Mouse (Mus musculus) embryonic facial prominence, embryonic 15.5 days (tissue): Measurements from ENCODE around the gene Syde2. TPM values are rescaled to one million over a fixed set of nuclear protein-coding genes. Genes with fewer than 3 reads are reported as not detected.

ENCODE experiments used
- ATAC-seq: fragments of 200-750 bp; cut with Nextera tagmentation; 2 replicates; pipeline ENCODE4 v1.8.0; 2017; ENCODE audit warnings: low read depth, moderate TSS enrichment; ENCODE audit not compliant: insufficient number of reproducible peaks, low FRiP score, low TSS enrichment
- H3K27ac ChIP-seq: fragments of 300-500 bp; sonication (generic); replicated peaks from 2 replicates; pipeline ENCODE4 v1.5.1; 2015; ENCODE audit warnings: mild to moderate bottlenecking, inconsistent platforms
- H3K27me3 ChIP-seq: fragments of 300-500 bp; sonication (generic); 2 replicates; pipeline ENCODE4 v1.6.1; 2015; ENCODE audit warnings: inconsistent platforms
- H3K36me3 ChIP-seq: fragments of 300-500 bp; sonication (generic); 2 replicates; pipeline ENCODE4 v1.6.1; 2015; ENCODE audit warnings: mild to moderate bottlenecking, inconsistent platforms
- H3K4me1 ChIP-seq: fragments of 300-500 bp; sonication (generic); 2 replicates; pipeline ENCODE4 v1.6.1; 2015; ENCODE audit warnings: inconsistent platforms
- H3K4me2 ChIP-seq: fragments of 300-500 bp; sonication (generic); replicated peaks from 2 replicates; pipeline ENCODE4 v1.6.1; 2015; ENCODE audit warnings: mild to moderate bottlenecking, inconsistent platforms
- H3K4me3 ChIP-seq: fragments of 300-500 bp; sonication (generic); replicated peaks from 2 replicates; pipeline ENCODE4 v1.5.1; 2015; ENCODE audit warnings: mild to moderate bottlenecking, inconsistent platforms
- H3K9ac ChIP-seq: fragments of 300-500 bp; sonication (generic); 2 replicates; pipeline ENCODE4 v1.6.1; 2015; ENCODE audit warnings: inconsistent platforms
- H3K9me3 ChIP-seq: fragments of 300-500 bp; sonication (generic); replicated peaks from 2 replicates; pipeline ENCODE4 v1.6.1; 2016; ENCODE audit warnings: inconsistent platforms
- WGBS: fragments of 180-500 bp; shearing (Covaris S2); methylation state at CpG from one replicate; pipeline ENCODE4 v1.1.7; 2015; 5-methylcytosine and 5-hydroxymethylcytosine counted together
- polyA plus RNA-seq: library from polyadenylated mRNA; unstranded; fragments of >200 nt; fragmentation: Nextera tagmentation; extraction: Ambion mirVana; gene quantifications from 2 replicates; pipeline ENCODE4 v1.2.1, GENCODE M21; 2015

The Syde2 gene
- polyA plus RNA-seq, 1 experiment from 2014 or later, result 1.7 TPM

GRCm38 (mm10) chr3:146059356-146059926 is 71.8 kb downstream of the Syde2 start:
- no peak for ATAC-seq
- Histone ChIP-seq H3K27ac (no peak overlapping the region), H3K4me1 (peaks cover 7% of the 10 kb centered on the region; the same call in 1 of the 2 replicates), H3K9me3 (no peaks in the 10 kb centered on the region), H3K4me2 (no peak overlapping the region), H3K9ac (no peak overlapping the region), H3K27me3 (no peaks in the 10 kb centered on the region), H3K36me3 (no peaks in the 10 kb centered on the region), H3K4me3 (no peak overlapping the region)
- WGBS, result 67% methylated on average over 15 of the region's 15 CpGs

- no peak for ATAC-seq
- no peaks in the 10 kb centered on the region for H3K9me3 ChIP-seq
- no peak overlapping the region for H3K4me3 ChIP-seq
- 81% methylated on average over 11 of the region's 11 CpGs for WGBS
- H3K36me3 ChIP-seq, result no peaks in the 10 kb centered on the region
- no peak overlapping the region for H3K27ac ChIP-seq
- H3K9ac ChIP-seq, result no peak overlapping the region
- no peaks in the 10 kb centered on the region for H3K27me3 ChIP-seq
- peaks cover 7% of the 10 kb centered on the region; the same call in 1 of the 2 replicates for H3K4me1 ChIP-seq
- H3K4me2 ChIP-seq, result no peak overlapping the region
Measured at GRCm38 (mm10) chr3:146063146-146063545, 75.5 kb downstream of the Syde2 start.

DNA sequence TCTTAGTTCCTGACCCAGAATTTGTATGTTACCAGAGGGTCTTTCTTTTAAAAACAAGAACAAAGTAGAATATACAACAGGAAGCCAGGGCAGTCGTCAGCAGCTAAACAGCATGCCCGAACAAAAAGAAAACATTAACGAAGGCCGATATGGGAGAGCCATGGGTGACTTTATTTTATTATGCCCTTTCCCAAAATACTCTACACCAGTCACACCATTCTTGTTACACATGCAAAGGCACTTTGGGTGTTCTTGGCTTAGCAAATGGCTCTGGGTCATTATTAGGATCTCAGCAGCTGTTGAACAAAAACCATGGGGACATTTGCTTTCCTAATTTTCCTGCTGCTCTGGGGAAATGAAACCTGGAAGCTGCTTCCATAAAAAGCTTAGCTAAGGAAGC is 81.6 kb downstream of the Syde2 start:
- no peak overlapping the region for H3K4me2 ChIP-seq
- no peaks in the 10 kb centered on the region for H3K4me1 ChIP-seq
- H3K9me3 ChIP-seq, result no peaks in the 10 kb centered on the region
- H3K9ac ChIP-seq, result no peak overlapping the region
- 68% methylated on average over 4 of the region's 4 CpGs for WGBS
- H3K4me3 ChIP-seq, result no peak overlapping the region
- no peak for ATAC-seq
- no peak overlapping the region for H3K27ac ChIP-seq
- no peaks in the 10 kb centered on the region for H3K27me3 ChIP-seq
- H3K36me3 ChIP-seq, result no peaks in the 10 kb centered on the region

Other genes with a start within 250 kb of the Syde2 start
- gene Ddah1, start 229.2 kb upstream of the Syde2 start, polyA plus RNA-seq, result 38.9 and 42.1 TPM in 2 replicates
- 50.1 and 51.8 TPM in 2 replicates for gene Bcl10, start 65.1 kb upstream of the Syde2 start, polyA plus RNA-seq
- gene 2410004B18Rik, start 49.9 kb upstream of the Syde2 start, polyA plus RNA-seq, result 49.1 and 49.9 TPM in 2 replicates
- gene Wdr63, start 120.3 kb downstream of the Syde2 start, polyA plus RNA-seq, result 2.6 and 8.3 TPM in 2 replicates
- gene Mcoln3, start 129.6 kb downstream of the Syde2 start, polyA plus RNA-seq, result 6.5 and 7.8 TPM in 2 replicates
- 0.93 and 1.1 TPM in 2 replicates for gene Mcoln2, start 162.0 kb downstream of the Syde2 start, polyA plus RNA-seq
- gene Lpar3, start 233.1 kb downstream of the Syde2 start, polyA plus RNA-seq, result 4.6 and 5.3 TPM in 2 replicates